Mouse (Mus musculus) urinary bladder, adult 18-20 months (tissue): Measurements from ENCODE around the gene Tmem189.

Source experiments
- DNase-seq, 2 experiments: peaks; one replicate each; pipeline ENCODE4 v3.0.0; 2022; ENCODE audit warnings: low spot score in 2 of 2, mixed read lengths in 2 of 2

The Tmem189 gene

GRCm38 (mm10) chr2:167680657-167681056, 9.0 kb downstream of the Tmem189 start:
- no peak for DNase-seq

GRCm38 (mm10) chr2:167679902-167680430, 9.7 kb downstream of the Tmem189 start:
- peak in 1 of 2 experiments; percentile 76 for DNase-seq

- DNase-seq = no peak
Measured at GRCm38 (mm10) chr2:167678600-167678999, 11.0 kb downstream of the Tmem189 start.

GRCm38 (mm10) chr2:167675120-167675909, 14.3 kb downstream of the Tmem189 start:
- DNase-seq = no peak

- DNase-seq = no peak
Measured at GRCm38 (mm10) chr2:167672212-167672685, 17.4 kb downstream of the Tmem189 start.

GRCm38 (mm10) chr2:167671101-167671633, 18.5 kb downstream of the Tmem189 start:
- DNase-seq = no peak

- no peak for DNase-seq
Measured at GRCm38 (mm10) chr2:167669398-167669797, 20.2 kb downstream of the Tmem189 start.

- no peak for DNase-seq
Measured at GRCm38 (mm10) chr2:167668426-167668825, 21.2 kb downstream of the Tmem189 start.

- DNase-seq = no peak
Measured at GRCm38 (mm10) chr2:167665972-167666713, 23.5 kb downstream of the Tmem189 start.

- DNase-seq = no peak
Measured at GRCm38 (mm10) chr2:167662713-167663112, 26.9 kb downstream of the Tmem189 start.

GRCm38 (mm10) chr2:167661270-167662203, 28.1 kb downstream of the Tmem189 start, which contains the start of gene Gm20431:
Gene Gm20431 (minus strand): TSS chr2:167661496.
- DNase-seq = peak; percentile 83 to 89

- no peak for DNase-seq
Measured at GRCm38 (mm10) chr2:167660611-167660971, 29.0 kb downstream of the Tmem189 start.

GRCm38 (mm10) chr2:167659847-167660610, 29.6 kb downstream of the Tmem189 start:
- DNase-seq = peak; percentile 57 to 70

- DNase-seq = peak; percentile 46 to 57
Measured at GRCm38 (mm10) chr2:167659177-167659846, 30.3 kb downstream of the Tmem189 start.

- no peak for DNase-seq
Measured at GRCm38 (mm10) chr2:167658712-167659111, 30.9 kb downstream of the Tmem189 start.

- DNase-seq = no peak
Measured at GRCm38 (mm10) chr2:167657973-167658372, 31.6 kb downstream of the Tmem189 start.

GRCm38 (mm10) chr2:167656629-167657478, 32.8 kb downstream of the Tmem189 start:
- DNase-seq = peak in 1 of 2 experiments; percentile 30

GRCm38 (mm10) chr2:167654911-167655600, 34.6 kb downstream of the Tmem189 start:
- DNase-seq = no peak
